Mouse (Mus musculus) spleen, postnatal 10 days (tissue): Measurements from ENCODE around the gene Tstd2.
A peak's percentile ranks its signal among the peaks of the same experiment; 100 is the strongest.

Experiments used
- DNase-seq, 2 experiments: peaks; one replicate each; pipeline ENCODE4 v3.0.0; 2021 to 2022; ENCODE audit warnings: low spot score in 2 of 2

Gene Tstd2

DNA sequence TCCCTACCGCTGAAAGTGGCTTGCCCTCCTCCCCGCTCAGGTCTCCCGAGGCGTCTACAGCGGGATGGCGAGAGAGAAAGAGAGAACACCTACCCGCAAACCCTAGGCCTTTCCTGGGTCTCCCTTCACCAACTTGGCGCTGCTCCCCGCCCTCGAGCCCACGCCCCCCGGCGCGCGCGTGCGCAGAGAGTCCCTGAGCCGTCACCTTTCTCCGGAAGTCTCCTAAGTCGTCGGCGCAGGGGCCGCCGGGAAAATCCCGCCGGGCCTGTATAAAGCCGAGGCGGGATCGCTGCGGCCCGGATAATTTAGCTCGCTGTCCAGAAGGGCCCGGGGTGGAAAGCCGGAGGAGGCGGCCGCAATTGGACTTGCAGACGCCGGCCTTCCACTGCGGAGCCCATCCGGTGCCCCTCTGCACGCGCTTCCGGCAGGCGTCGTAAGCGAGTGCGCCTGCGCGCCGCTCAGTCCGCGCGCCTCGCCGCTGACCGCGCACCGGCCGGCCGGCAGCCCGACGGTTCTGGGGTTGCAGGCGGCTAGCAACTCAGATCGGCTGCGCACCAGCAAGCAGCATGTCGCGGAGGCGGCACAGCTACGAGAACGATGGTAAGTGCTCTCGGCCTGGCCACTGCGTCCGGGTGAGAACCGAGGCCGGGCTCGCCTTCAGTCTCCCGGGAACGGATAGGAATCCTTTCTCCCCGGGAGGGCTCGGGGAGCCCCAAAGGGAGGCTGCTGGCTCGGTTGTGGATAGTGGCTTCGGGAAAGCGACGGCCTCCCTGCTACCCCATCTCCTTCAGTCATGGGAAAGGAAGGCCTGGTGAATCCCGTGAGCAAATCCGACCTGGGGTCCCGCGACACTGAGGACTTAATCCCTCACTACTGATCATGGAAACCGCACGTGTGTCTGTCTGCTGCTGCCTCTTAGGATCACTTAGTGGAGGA, at the start of gene Tstd2, which contains the start of gene Ncbp1:
Gene Tstd2, minus strand, starts transcription at position 408 of the 936 bp plus-strand sequence.
Gene Ncbp1, plus strand, starts transcription at position 327 of the 936 bp plus-strand sequence.
- peak; percentile 94 to 95 for DNase-seq

- no peak for DNase-seq
Measured at GRCm38 (mm10) chr4:46186466-46186865, 48.0 kb upstream of the Tstd2 start.

DNA sequence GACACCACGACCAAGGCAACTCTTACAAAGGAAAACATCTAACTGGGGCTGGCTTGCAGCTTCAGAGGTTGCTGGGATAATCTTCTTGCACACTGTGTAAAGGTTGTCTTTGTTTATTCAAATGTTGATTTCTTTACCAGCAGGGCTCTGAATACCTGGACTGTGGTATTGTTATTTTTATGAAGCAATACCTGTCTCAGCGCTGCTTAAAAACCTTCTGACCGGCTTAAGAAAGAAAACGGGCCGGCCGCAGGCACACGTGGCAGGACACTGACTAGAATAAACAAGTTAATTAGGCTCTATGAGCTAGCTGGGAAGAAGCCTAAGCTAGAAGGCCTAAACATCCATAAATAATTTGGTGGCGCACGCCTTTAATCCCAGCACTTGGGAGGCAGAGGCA, 47.4 kb upstream of the Tstd2 start:
- DNase-seq, result no peak

DNA sequence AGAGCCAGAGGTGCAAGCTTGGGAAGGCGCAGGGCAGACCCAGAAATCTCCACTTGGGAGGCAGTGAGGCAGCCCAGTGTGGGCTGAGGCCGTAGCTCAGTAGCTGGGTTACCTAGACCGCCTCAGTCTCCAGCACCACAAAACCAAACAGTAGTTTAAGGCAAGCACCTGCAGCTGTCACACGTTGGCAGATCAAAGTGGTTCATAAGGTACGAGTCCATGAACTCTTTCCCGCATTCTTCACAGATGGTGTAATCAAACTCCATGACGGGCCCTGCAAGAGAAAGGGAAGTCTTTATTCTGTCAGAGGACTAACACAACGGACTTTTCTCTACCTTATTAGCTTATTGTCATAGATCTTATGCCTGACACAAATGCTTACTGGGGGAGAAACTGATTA, 46.9 kb upstream of the Tstd2 start:
- DNase-seq, result no peak

DNA sequence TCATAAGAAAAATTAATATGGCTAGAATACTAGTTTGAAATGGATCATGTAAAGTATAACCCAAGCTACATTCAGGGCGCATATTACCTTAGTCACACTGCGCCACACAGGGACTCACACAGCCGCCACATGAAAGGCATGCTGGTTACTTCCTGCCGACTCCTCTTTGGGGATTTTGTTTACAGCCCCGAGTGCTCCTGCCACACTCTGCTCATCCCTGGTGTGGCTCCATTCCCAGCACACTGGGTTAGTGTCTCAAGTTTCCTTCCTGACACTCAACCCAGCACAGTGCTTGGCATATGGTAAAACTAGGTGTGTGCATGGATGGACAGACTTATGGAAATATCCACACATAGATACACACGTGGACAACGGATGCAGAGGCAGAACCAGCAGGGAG, 43.7 kb upstream of the Tstd2 start:
- no peak for DNase-seq

DNA sequence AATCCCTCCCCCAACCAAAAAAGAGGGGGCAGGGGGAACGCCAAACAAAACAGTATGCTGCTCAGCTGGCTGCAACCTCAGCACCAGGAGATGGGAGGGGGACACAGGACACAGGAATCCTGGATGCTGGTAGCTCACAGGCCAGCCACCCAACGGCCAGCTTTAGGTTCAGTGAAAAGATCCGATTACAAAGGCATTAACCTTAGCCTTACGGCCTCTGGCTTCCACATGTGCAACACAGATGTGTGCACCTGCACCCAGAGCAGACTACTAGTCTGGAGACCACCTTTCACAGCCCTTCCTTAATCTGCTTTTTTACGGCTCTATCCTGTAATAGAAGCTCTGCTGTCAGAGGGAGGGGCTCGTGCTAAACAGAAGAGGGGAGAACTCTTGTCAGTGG, 42.7 kb upstream of the Tstd2 start:
- DNase-seq, result no peak

- no peak for DNase-seq
Measured at GRCm38 (mm10) chr4:46177496-46177895, 39.0 kb upstream of the Tstd2 start.

- DNase-seq, result no peak
Measured at GRCm38 (mm10) chr4:46177018-46177417, 38.5 kb upstream of the Tstd2 start.

GRCm38 (mm10) chr4:46176313-46176712, 37.8 kb upstream of the Tstd2 start:
- peak in 1 of 2 experiments; percentile 28 for DNase-seq

DNA sequence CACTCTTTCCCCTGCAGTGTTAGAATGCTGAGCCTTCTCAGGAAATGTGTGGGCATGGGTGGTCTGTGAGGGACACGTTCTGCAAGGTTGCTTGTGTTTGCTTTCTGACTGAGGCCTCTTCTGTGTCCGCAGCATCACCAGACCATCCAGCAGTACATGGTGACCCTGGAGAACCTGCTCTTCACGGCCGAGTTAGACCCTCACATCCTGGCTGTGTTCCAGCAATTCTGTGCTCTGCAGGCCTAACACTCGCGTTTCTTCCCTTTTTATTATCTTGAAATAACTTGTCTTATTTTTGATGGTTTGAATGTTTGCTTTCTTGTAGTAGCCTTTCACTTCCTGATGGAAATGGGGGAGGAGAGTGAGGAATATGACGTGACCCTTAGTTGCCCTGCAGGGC, 33.3 kb upstream of the Tstd2 start:
- no peak for DNase-seq

DNA sequence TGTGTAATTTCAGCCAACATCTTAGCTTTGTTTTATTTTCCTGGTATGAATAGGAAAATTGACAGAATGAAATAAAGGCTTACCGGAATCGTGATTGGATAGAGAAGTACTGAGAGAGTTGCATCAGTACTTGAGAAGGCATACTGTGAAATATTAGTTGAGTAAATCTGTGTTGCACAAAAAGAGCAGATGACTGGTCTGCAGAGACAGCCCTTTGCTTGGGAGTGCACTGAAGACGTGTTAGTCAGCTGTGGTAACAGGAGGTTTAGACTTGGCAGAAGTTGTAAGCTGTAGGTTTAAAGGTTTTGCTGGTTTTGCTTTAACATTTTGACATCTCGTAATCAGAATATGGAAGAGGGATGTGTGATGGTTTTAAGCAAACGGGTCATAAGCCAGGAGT, 27.3 kb upstream of the Tstd2 start:
- DNase-seq, result no peak

- no peak for DNase-seq
Measured at GRCm38 (mm10) chr4:46164027-46164426, 25.5 kb upstream of the Tstd2 start.

GRCm38 (mm10) chr4:46151903-46152544, 13.5 kb upstream of the Tstd2 start:
- no peak for DNase-seq

DNA sequence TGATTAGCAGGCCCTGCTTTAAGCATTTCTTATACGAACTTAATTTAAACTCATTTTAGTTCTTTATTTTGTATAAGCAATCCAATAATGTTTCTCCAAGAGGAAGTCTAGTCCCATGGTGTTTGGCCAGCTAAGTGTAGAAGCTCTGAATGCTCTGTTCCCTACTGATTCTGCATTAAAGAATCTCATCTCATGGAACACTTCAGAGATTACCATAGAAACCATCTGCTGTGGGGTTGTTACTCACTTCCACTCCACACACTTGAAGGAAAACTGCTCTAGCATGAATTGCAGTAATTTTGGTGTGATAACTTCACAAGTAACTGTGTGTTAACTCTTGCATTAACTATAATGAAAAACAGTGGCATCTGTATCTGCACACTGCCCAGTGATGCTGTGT, 8.4 kb upstream of the Tstd2 start:
- DNase-seq, result no peak

DNA sequence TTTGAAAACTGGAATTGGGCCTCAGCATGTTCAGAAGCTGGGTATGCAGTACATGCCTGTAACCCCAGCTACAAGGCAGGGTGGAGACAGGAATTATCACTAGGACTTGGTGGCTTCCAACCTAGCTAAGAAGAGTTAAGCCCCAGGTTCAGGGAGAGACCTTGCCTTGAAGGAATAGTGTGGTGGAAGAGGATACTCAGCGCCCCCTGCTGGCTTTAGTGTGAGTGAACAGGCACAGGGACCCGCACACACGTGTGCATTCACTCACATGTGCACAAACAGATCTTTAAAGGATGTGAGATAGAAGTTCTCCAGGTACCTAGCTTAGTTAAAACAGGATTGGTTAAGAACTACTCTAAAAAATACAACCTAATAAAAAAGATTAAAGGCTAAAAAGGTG, 5.8 kb upstream of the Tstd2 start:
- peak in 1 of 2 experiments; percentile 55 for DNase-seq

- no peak for DNase-seq
Measured at GRCm38 (mm10) chr4:46137629-46138286, 736 bp downstream of the Tstd2 start.

DNA sequence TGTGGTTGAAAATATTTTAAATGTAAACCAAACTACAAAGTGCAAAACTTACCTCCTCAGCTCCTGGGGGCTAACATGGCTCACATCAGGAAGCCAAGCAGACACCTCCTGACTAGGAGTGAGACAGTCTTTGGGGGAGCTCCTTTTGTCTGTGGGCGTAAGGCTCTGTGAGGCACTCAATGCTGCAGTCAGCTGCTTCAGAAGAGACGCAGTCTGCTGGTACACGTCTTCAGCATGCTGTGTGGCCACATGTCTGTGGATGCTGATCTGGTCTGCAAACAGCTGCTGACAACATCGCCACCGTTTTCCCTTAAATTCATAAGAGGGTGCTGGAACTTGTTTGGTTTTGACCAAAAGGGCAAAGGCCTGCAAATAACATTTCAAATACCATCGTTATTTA, 6.7 kb downstream of the Tstd2 start:
- no peak for DNase-seq

DNA sequence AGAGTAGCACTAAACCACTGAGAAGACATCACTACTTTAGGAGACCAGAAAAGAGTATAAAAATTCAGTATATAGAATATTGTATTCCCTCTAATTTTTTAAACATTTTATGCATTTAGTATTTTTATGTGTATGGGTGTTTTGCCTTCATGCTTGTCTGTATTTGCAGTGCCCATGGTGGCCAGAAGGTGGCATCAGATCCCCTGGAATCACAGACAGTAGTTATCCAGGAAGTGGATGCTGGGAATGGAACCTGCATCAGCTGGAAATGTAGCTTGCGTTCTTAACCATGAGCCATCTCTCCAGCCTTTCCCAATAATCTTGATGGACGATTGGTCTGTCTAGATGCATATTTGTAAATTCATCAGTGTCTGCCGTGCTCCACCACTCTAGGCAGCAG, 8.3 kb downstream of the Tstd2 start:
- peak; percentile 55 to 75 for DNase-seq

- no peak for DNase-seq
Measured at GRCm38 (mm10) chr4:46129311-46130004, 9.0 kb downstream of the Tstd2 start.

- peak; percentile 57 to 81 for DNase-seq
Measured at GRCm38 (mm10) chr4:46126541-46126940, 12.0 kb downstream of the Tstd2 start.

GRCm38 (mm10) chr4:46123358-46123757, 15.1 kb downstream of the Tstd2 start:
- no peak for DNase-seq

DNA sequence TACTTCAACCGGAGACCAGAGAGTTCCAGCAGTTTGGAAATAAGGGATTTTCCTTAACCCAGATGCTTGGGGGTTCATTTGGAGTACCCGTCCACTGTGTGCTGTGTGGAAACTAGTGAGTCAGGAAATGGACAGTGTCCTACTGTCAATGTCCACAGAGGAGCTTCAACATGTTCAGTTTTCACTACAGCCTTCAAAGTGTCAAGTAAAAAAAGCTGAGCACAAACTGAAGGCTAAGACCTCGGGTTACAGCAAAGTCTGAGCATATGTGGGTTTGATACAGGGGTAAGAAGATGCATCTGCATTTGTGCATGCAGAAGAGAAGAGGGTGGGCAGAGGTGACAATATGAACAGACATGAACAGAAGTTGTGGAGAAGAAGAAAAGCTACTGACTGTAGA, 17.7 kb downstream of the Tstd2 start:
- no peak for DNase-seq
